Mouse (Mus musculus) 3134 (cell line): ENCODE measurements around the gene Agbl4.

Source experiments
- DNase-seq: peaks from one replicate; pipeline ENCODE4 v3.0.0-alpha.2; 2011; ENCODE audit warnings: low spot score; ENCODE audit not compliant: insufficient read length; ENCODE audit errors: extremely low read depth

The Agbl4 gene

GRCm38 (mm10) chr4:110397618-110398045, at the start of gene Agbl4:
TSS of gene Agbl4 (plus strand) at chr4:110397661.
- DNase-seq, result peak; percentile 4

- no peak for DNase-seq
These were observed 46.6 kb upstream of the Agbl4 start for GRCm38 (mm10) chr4:110350856-110351177.

GRCm38 (mm10) chr4:110351178-110352000, 46.1 kb upstream of the Agbl4 start, which contains the start of gene Elavl4:
TSS of gene Elavl4 (minus strand) at chr4:110351909.
- DNase-seq, result peak; percentile 4

GRCm38 (mm10) chr4:110352001-110352369, 45.5 kb upstream of the Agbl4 start:
- DNase-seq, result no peak

GRCm38 (mm10) chr4:110360568-110360967, 36.9 kb upstream of the Agbl4 start:
- no peak for DNase-seq

- no peak for DNase-seq
These were observed 1.2 kb upstream of the Agbl4 start for GRCm38 (mm10) chr4:110396221-110396620.

- no peak for DNase-seq
These were observed 22.8 kb downstream of the Agbl4 start for GRCm38 (mm10) chr4:110420306-110420705.

- no peak for DNase-seq
These were observed 30.2 kb downstream of the Agbl4 start for GRCm38 (mm10) chr4:110427653-110428052.

- DNase-seq, result no peak
These were observed 96.9 kb downstream of the Agbl4 start for GRCm38 (mm10) chr4:110494371-110494770.

- DNase-seq, result no peak
These were observed 132.3 kb downstream of the Agbl4 start for GRCm38 (mm10) chr4:110529804-110530203.

- no peak for DNase-seq
These were observed 151.8 kb downstream of the Agbl4 start for GRCm38 (mm10) chr4:110549223-110549622.

- no peak for DNase-seq
These were observed 200.3 kb downstream of the Agbl4 start for GRCm38 (mm10) chr4:110597726-110598283.

- DNase-seq, result no peak
These were observed 244.0 kb downstream of the Agbl4 start for GRCm38 (mm10) chr4:110641417-110641816.

- DNase-seq, result no peak
These were observed 265.5 kb downstream of the Agbl4 start for GRCm38 (mm10) chr4:110662940-110663339.

- no peak for DNase-seq
These were observed 276.7 kb downstream of the Agbl4 start for GRCm38 (mm10) chr4:110674121-110674520.

- no peak for DNase-seq
These were observed 337.7 kb downstream of the Agbl4 start for GRCm38 (mm10) chr4:110735141-110735540.

GRCm38 (mm10) chr4:110757941-110758340, 360.5 kb downstream of the Agbl4 start:
- DNase-seq, result no peak

- no peak for DNase-seq
These were observed 391.1 kb downstream of the Agbl4 start for GRCm38 (mm10) chr4:110788596-110788995.

- no peak for DNase-seq
These were observed 402.4 kb downstream of the Agbl4 start for GRCm38 (mm10) chr4:110799902-110800301.

GRCm38 (mm10) chr4:110810947-110811346, 413.5 kb downstream of the Agbl4 start:
- no peak for DNase-seq

- DNase-seq, result no peak
These were observed 435.3 kb downstream of the Agbl4 start for GRCm38 (mm10) chr4:110832776-110833175.

GRCm38 (mm10) chr4:110879719-110880443, 482.4 kb downstream of the Agbl4 start:
- DNase-seq, result no peak
